Mouse (Mus musculus) urinary bladder, postnatal 14 days (tissue): ENCODE measurements around the gene Adk.
"Not testable (repeated sequence)": the region's sequence is repeated elsewhere in the genome, so short reads cannot be mapped to it uniquely, and the experiment has no call there.

Experiments
- DNase-seq: peaks from one replicate; pipeline ENCODE4 v3.0.0; 2021; ENCODE audit warnings: low spot score

The Adk gene

GRCm38 (mm10) chr14:21488426-21489115, 436.2 kb downstream of the Adk start:
- DNase-seq, result not testable (repeated sequence)

GRCm38 (mm10) chr14:21489116-21489485, 436.7 kb downstream of the Adk start:
- DNase-seq, result no peak

GRCm38 (mm10) chr14:21490141-21490540, 437.8 kb downstream of the Adk start:
- DNase-seq, result no peak
